Mouse (Mus musculus) stomach, embryonic 15.5 days (tissue): ENCODE data around the gene Megf8. TPM values are rescaled to one million over a fixed set of nuclear protein-coding genes. Genes with fewer than 3 reads are reported as not detected.
"Not testable (repeated sequence)": the region's sequence is repeated elsewhere in the genome, so short reads cannot be mapped to it uniquely, and the experiment has no call there.

Source experiments
- ATAC-seq: fragments of 200-750 bp; cut with Nextera tagmentation; 2 replicates; pipeline ENCODE4 v1.8.0; 2017; ENCODE audit warnings: low read depth, moderate number of reproducible peaks, moderate TSS enrichment; ENCODE audit not compliant: insufficient read depth, low FRiP score
- H3K27ac ChIP-seq: fragments of 300-500 bp; sonication (generic); 2 replicates; pipeline ENCODE4 v1.5.1; 2015; ENCODE audit warnings: mild to moderate bottlenecking, inconsistent platforms
- H3K27me3 ChIP-seq: fragments of 300-500 bp; sonication (generic); replicated peaks from 2 replicates; pipeline ENCODE4 v1.6.1; 2015; ENCODE audit warnings: inconsistent platforms
- H3K36me3 ChIP-seq: fragments of 300-500 bp; sonication (generic); 2 replicates; pipeline ENCODE4 v1.6.1; 2015; ENCODE audit warnings: inconsistent platforms
- H3K4me1 ChIP-seq: fragments of 300-500 bp; sonication (generic); 2 replicates; pipeline ENCODE4 v1.6.1; 2015; ENCODE audit warnings: inconsistent platforms
- H3K4me2 ChIP-seq: fragments of 300-500 bp; sonication (generic); 2 replicates; pipeline ENCODE4 v1.6.1; 2015; ENCODE audit warnings: mild to moderate bottlenecking, inconsistent platforms
- H3K4me3 ChIP-seq: fragments of 300-500 bp; sonication (generic); replicated peaks from 2 replicates; pipeline ENCODE4 v1.5.1; 2015; ENCODE audit warnings: inconsistent platforms
- H3K9ac ChIP-seq: fragments of 300-500 bp; sonication (generic); 2 replicates; pipeline ENCODE4 v1.6.1; 2015; ENCODE audit warnings: inconsistent platforms
- H3K9me3 ChIP-seq: fragments of 300-500 bp; sonication (generic); 2 replicates; pipeline ENCODE4 v1.6.1; 2016; ENCODE audit warnings: inconsistent platforms
- WGBS: fragments of 180-500 bp; shearing (Covaris S2); methylation state at CpG from one replicate; pipeline ENCODE4 v1.1.7; 2015; 5-methylcytosine and 5-hydroxymethylcytosine counted together
- polyA plus RNA-seq: library from polyadenylated mRNA; unstranded; fragments of >200 nt; fragmentation: Nextera tagmentation; extraction: Ambion mirVana; gene quantifications from 2 replicates; pipeline ENCODE4 v1.2.1, GENCODE M21; 2015

The Megf8 gene
- polyA plus RNA-seq, 1 experiment from 2014 or later, result 10.3 TPM

GRCm38 (mm10) chr7:25390054-25390770, 73.2 kb downstream of the Megf8 start:
- Histone ChIP-seq H3K9me3 (no peaks in the 10 kb centered on the region), H3K36me3 (0 out of 2 replicates have a peak, but pooled peaks cover 10% of the 10 kb centered on the region), H3K4me1 (peaks cover 50% of the 10 kb centered on the region), H3K27me3 (no peaks in the 10 kb centered on the region), H3K27ac (peak overlapping the region; percentile 46), H3K9ac (no peak overlapping the region), H3K4me3 (no peak overlapping the region), H3K4me2 (peak overlapping the region; percentile 6; the same call in 1 of the 2 replicates)
- WGBS, result 44% methylated on average over 8 of the region's 8 CpGs
- peak; percentile 47; the same call in 1 of the 2 replicates for ATAC-seq

GRCm38 (mm10) chr7:25390986-25391385, 74.0 kb downstream of the Megf8 start:
- no peak overlapping the region for H3K4me2 ChIP-seq
- H3K4me1 ChIP-seq, result peaks cover 42% of the 10 kb centered on the region
- no peaks in the 10 kb centered on the region for H3K9me3 ChIP-seq
- H3K4me3 ChIP-seq, result no peak overlapping the region
- 0 out of 2 replicates have a peak, but pooled peaks cover 8% of the 10 kb centered on the region for H3K36me3 ChIP-seq
- H3K27ac ChIP-seq, result peak overlapping the region; percentile 27
- no peak for ATAC-seq
- H3K9ac ChIP-seq, result no peak overlapping the region
- no peaks in the 10 kb centered on the region for H3K27me3 ChIP-seq
- WGBS, result 33% methylated on average over 2 of the region's 2 CpGs

DNA sequence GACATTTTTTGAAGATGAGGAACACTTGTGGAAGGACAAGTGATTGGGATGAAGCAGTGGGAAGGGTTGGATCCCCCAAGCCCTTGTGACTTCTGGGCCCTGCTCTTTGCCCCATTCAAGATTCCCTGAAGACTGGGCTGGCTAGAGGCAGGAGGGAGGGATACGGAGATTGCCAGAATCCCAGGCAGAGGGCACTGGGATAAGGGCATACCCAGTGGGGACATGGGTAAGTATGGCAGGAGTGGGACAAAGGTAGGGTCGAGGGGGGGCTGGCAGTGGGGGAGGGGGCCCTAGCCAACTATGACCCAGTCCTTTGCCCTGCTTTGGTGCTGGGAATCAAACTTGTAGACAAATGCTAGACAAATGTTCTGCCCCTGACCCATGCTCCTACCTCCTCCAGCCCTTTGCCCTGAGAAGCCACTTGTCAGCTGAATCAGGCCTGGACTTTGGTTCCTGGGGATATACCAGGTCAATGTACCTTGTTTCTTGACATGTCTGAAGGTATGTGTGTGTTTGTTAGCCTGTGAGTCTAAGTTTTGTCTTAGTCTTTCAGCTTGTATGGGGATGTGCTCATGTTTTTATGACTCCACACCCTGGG, 75.0 kb downstream of the Megf8 start:
- H3K4me1 ChIP-seq, result peaks cover 41% of the 10 kb centered on the region
- no peak overlapping the region for H3K27ac ChIP-seq
- H3K27me3 ChIP-seq, result no peaks in the 10 kb centered on the region
- no peak overlapping the region for H3K4me3 ChIP-seq
- H3K4me2 ChIP-seq, result no peak overlapping the region
- no peaks in the 10 kb centered on the region for H3K9me3 ChIP-seq
- WGBS, result 86% methylated on average over 2 of the region's 2 CpGs
- H3K9ac ChIP-seq, result no peak overlapping the region
- no peak for ATAC-seq
- H3K36me3 ChIP-seq, result 0 out of 2 replicates have a peak, but pooled peaks cover 7% of the 10 kb centered on the region

DNA sequence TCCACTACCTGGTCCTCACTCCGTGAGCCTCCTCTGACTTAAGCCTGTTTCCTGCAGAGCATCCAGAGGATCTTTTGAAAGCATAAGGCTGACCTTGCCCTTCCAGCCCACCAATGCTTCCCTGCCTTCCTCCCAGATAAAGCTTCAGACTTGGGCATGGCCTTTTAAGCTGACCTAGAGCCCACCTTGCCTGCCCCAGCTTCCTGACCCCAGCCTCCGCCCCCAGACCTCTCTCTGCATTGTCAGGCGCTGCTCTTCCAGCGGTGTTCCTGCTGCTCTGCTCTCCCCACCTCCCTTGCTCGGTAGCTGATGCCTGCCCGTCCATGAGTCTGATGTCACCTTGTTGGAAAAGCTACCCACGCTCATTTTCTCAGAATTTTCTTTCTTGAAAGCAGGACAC, 75.9 kb downstream of the Megf8 start:
- no peaks in the 10 kb centered on the region for H3K27me3 ChIP-seq
- H3K4me2 ChIP-seq, result no peak overlapping the region
- 0 out of 2 replicates have a peak, but pooled peaks cover 4% of the 10 kb centered on the region for H3K36me3 ChIP-seq
- H3K4me3 ChIP-seq, result no peak overlapping the region
- no peak for ATAC-seq
- H3K9ac ChIP-seq, result no peak overlapping the region
- WGBS, result 64% methylated on average over 7 of the region's 7 CpGs
- no peaks in the 10 kb centered on the region for H3K9me3 ChIP-seq
- H3K4me1 ChIP-seq, result peaks cover 41% of the 10 kb centered on the region
- no peak overlapping the region for H3K27ac ChIP-seq

- ATAC-seq, result no peak
- no peaks in the 10 kb centered on the region for H3K27me3 ChIP-seq
- H3K9me3 ChIP-seq, result no peaks in the 10 kb centered on the region
- peaks cover 41% of the 10 kb centered on the region for H3K4me1 ChIP-seq
- 0 out of 2 replicates have a peak overlapping the region, but pooled peaks have one; percentile 6 for H3K4me3 ChIP-seq
- no peaks in the 10 kb centered on the region for H3K36me3 ChIP-seq
- 73% methylated on average over 8 of the region's 8 CpGs for WGBS
- no peak overlapping the region for H3K27ac ChIP-seq
- H3K9ac ChIP-seq, result no peak overlapping the region
- H3K4me2 ChIP-seq, result peak overlapping the region; percentile 80; the same call in 1 of the 2 replicates
These were observed 76.7 kb downstream of the Megf8 start for GRCm38 (mm10) chr7:25393451-25394210.

DNA sequence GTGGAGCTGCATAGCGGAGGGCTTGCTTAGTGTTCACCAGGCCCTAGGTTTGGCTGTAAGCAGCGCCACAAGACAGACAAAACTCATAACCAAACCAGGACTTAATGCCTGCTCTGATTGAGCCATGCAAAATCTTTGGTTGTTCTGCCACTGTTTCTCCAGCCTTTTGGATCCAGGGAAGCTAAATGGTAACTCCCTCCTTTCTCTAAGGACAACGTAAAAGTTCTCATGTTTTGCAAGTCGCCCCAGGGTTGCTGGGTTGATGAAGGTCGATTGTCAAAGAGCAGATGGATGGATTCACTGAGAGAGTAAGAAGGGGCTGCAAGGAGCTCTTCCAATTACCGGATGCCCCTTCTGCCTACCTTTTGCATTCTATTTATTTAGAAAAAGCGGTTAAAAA, 77.8 kb downstream of the Megf8 start:
- no peaks in the 10 kb centered on the region for H3K9me3 ChIP-seq
- H3K4me2 ChIP-seq, result peak overlapping the region; percentile 80
- ATAC-seq, result no peak
- H3K4me1 ChIP-seq, result peaks cover 35% of the 10 kb centered on the region
- WGBS, result 14% methylated on average over 7 of the region's 7 CpGs
- no peaks in the 10 kb centered on the region for H3K27me3 ChIP-seq
- no peak overlapping the region for H3K27ac ChIP-seq
- peak overlapping the region; percentile 47 for H3K9ac ChIP-seq
- H3K4me3 ChIP-seq, result peak overlapping the region; percentile 79
- H3K36me3 ChIP-seq, result no peaks in the 10 kb centered on the region

DNA sequence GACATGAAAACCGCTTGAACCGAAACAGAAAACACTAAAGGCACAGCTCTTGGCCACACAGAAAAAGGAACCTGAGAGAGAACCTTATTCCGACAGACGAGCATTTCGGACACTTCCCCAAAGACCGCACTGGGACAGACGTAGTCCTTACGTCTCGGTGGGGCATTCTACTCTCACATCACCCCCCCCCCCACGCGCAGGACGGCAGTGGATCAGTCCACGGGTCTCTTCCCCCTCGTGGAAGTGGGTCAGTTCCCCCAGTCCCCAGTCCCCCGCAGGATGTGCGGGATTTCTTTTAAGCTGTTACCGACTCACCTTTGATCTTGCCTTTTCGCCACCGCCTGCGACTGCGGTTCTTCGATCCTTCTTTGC, 78.2 kb downstream of the Megf8 start:
- WGBS, result 0% methylated on average over 22 of the region's 22 CpGs
- Histone ChIP-seq H3K9me3 (no peaks in the 10 kb centered on the region), H3K9ac (peak overlapping the region; percentile 47), H3K4me3 (peak overlapping the region; percentile 79), H3K4me1 (peaks cover 30% of the 10 kb centered on the region), H3K36me3 (no peaks in the 10 kb centered on the region), H3K27ac (peak overlapping the region; percentile 37), H3K27me3 (no peaks in the 10 kb centered on the region), H3K4me2 (peak overlapping the region; percentile 80)
- peak; percentile 13; the same call in 1 of the 2 replicates for ATAC-seq

DNA sequence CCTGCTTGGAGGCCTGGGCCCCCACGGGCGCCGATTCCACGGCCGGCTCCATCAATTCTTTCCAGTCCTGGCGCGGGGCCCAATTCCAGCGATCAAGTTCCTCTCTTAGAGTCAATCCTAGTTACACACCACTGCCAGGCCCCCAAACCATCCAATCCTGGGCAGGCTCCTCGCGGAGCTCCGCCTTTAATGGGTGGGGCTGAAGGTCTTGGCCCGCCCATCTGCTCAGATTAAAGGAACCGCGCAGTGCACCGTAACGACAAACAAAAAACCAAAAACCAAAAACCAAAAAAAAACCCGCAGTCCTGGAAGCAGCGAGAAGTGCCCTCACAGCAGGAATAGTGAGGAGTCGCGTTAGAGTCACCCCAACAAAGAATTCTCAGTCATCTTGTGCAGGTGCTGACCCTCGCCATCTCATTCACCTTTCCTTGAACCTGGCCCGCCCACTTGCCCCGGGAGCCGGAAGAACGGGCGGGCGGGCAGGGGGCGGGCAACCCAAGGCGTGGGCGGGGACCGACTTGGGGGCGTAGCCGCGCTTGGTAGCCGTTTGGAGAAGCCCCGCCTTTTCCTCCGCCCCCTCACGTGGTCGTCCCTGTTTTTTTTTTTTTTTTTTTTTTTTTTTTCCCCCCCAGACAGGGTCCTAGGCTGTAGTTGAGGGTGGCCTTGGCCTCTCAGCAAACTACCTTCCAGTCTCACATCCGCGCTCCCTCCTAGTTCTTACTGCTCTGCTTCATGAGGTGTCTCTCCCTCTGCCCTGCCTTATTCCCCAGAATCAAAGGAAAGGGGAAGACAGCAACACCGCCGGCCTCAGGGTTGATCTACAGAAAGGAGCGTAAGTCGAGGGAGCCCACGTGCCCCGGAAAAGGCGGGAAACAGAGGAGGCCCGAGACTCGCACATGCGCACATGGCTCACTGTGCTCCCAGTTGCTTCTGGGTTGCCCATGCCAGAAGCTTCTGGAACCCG, 78.9 kb downstream of the Megf8 start:
- H3K4me1 ChIP-seq, result peaks cover 24% of the 10 kb centered on the region
- H3K27ac ChIP-seq, result peak overlapping the region; percentile 37
- H3K27me3 ChIP-seq, result no peaks in the 10 kb centered on the region
- peak overlapping the region; percentile 47 for H3K9ac ChIP-seq
- H3K4me3 ChIP-seq, result peak overlapping the region; percentile 79
- no peaks in the 10 kb centered on the region for H3K36me3 ChIP-seq
- peak; percentile 96 for ATAC-seq
- peak overlapping the region; percentile 80 for H3K4me2 ChIP-seq
- WGBS, result 5% methylated on average over 52 of the region's 52 CpGs
- no peaks in the 10 kb centered on the region for H3K9me3 ChIP-seq

GRCm38 (mm10) chr7:25396621-25397020, 79.7 kb downstream of the Megf8 start:
- H3K4me3 ChIP-seq, result peak overlapping the region; percentile 79; the same call in 1 of the 2 replicates
- H3K27ac ChIP-seq, result peak overlapping the region; percentile 37; the same call in 1 of the 2 replicates
- H3K4me2 ChIP-seq, result peak overlapping the region; percentile 80; the same call in 1 of the 2 replicates
- H3K27me3 ChIP-seq, result no peaks in the 10 kb centered on the region
- WGBS, result 87% methylated on average over 14 of the region's 14 CpGs
- H3K4me1 ChIP-seq, result peaks cover 19% of the 10 kb centered on the region
- no peaks in the 10 kb centered on the region for H3K9me3 ChIP-seq
- ATAC-seq, result no peak
- no peak overlapping the region for H3K9ac ChIP-seq
- H3K36me3 ChIP-seq, result no peaks in the 10 kb centered on the region

GRCm38 (mm10) chr7:25398610-25399009, 81.6 kb downstream of the Megf8 start, which contains the start of gene Lipe:
Lipe (minus strand) TSS chr7:25398710.
- no peak within 1 kb of the TSS for H3K9ac ChIP-seq

GRCm38 (mm10) chr7:25399028-25399427, 82.1 kb downstream of the Megf8 start:
- not testable (repeated sequence) for H3K9me3 ChIP-seq, H3K9ac ChIP-seq, H3K27me3 ChIP-seq, H3K36me3 ChIP-seq, H3K27ac ChIP-seq, H3K4me2 ChIP-seq, H3K4me3 ChIP-seq, ATAC-seq
- H3K4me1 ChIP-seq, result peaks cover 13% of the 10 kb centered on the region

More at GRCm38 (mm10) chr7:25398610-25399009, 81.6 kb downstream of the Megf8 start, which contains the start of gene Lipe:
- no peaks in the 10 kb centered on the region for H3K9me3 ChIP-seq
- H3K27me3 ChIP-seq, result no peaks in the 10 kb centered on the region
- H3K4me2 ChIP-seq, result no peak within 1 kb of the TSS
- H3K4me3 ChIP-seq, result no peak within 1 kb of the TSS
- no peaks in the 10 kb centered on the region for H3K36me3 ChIP-seq
- ATAC-seq, result no peak
- 96% methylated on average over 1 of the region's 1 CpGs for WGBS
- peaks cover 17% of the 10 kb centered on the region for H3K4me1 ChIP-seq
- no peak within 1 kb of the TSS for H3K27ac ChIP-seq
